Mouse (Mus musculus) brain, embryonic 14.5 days (tissue): ENCODE measurements around the gene Mamdc4.

Source experiments
- CTCF ChIP-seq: fragments of 200-500 bp; IDR thresholded peaks from 2 replicates; pipeline ENCODE4 v1.5.1; 2012; ENCODE audit warnings: inconsistent platforms, mild to moderate bottlenecking, moderate library complexity, borderline replicate concordance; ENCODE audit not compliant: insufficient read depth, insufficient read length; ENCODE audit errors: extremely low read depth
- POLR2A ChIP-seq: fragments of 200-500 bp; IDR thresholded peaks from 2 replicates; pipeline ENCODE4 v1.6.1; 2012; ENCODE audit warnings: mild to moderate bottlenecking, inconsistent platforms, borderline replicate concordance; ENCODE audit not compliant: poor library complexity, insufficient read depth, insufficient read length, severe bottlenecking; ENCODE audit errors: extremely low read depth

- TF ChIP-seq POLR2A (no peak), CTCF (no peak)
Measured at GRCm38 (mm10) chr2:25602526-25602925, 27.9 kb upstream of the Mamdc4 start.
